Mouse (Mus musculus): ENCODE results near the gene Traf7.

Gene Traf7

GRCm38 (mm10) chr17:24505286-24505955 is 22.3 kb downstream of the Traf7 start:
- DNase-seq: no peak

- DNase-seq: no peak
Observed at GRCm38 (mm10) chr17:24504085-24504484, 23.7 kb downstream of the Traf7 start.

- no peak for DNase-seq
Observed at GRCm38 (mm10) chr17:24502208-24502607, 25.5 kb downstream of the Traf7 start.

- no peak for DNase-seq
Observed at GRCm38 (mm10) chr17:24496026-24496425, 31.7 kb downstream of the Traf7 start.

- no peak for DNase-seq
Observed at GRCm38 (mm10) chr17:24495443-24495842, 32.3 kb downstream of the Traf7 start.

GRCm38 (mm10) chr17:24494627-24495335 is 33.0 kb downstream of the Traf7 start:
- DNase-seq: peak; percentile 59

- DNase-seq: no peak
Observed at GRCm38 (mm10) chr17:24490399-24490798, 37.3 kb downstream of the Traf7 start.

GRCm38 (mm10) chr17:24489265-24490030 is 38.3 kb downstream of the Traf7 start:
- no peak for DNase-seq

- peak; percentile 49 for DNase-seq
Observed at GRCm38 (mm10) chr17:24488662-24489264, 39.0 kb downstream of the Traf7 start.

GRCm38 (mm10) chr17:24488186-24488661 is 39.5 kb downstream of the Traf7 start, which contains the start of gene Caskin1:
Gene Caskin1, plus strand, starts transcription at chr17:24488601.
- peak; percentile 32 for DNase-seq

GRCm38 (mm10) chr17:24485090-24485860 is 42.5 kb downstream of the Traf7 start:
- no peak for DNase-seq

GRCm38 (mm10) chr17:24483495-24483894 is 44.2 kb downstream of the Traf7 start:
- no peak for DNase-seq

GRCm38 (mm10) chr17:24481027-24481815 is 46.5 kb downstream of the Traf7 start:
- DNase-seq: no peak

GRCm38 (mm10) chr17:24480201-24480826 is 47.4 kb downstream of the Traf7 start:
- DNase-seq: no peak

GRCm38 (mm10) chr17:24479431-24479830 is 48.3 kb downstream of the Traf7 start:
- DNase-seq: no peak

GRCm38 (mm10) chr17:24478663-24479380 is 48.9 kb downstream of the Traf7 start, which contains the start of gene Mlst8:
Gene Mlst8, minus strand, starts transcription at chr17:24479078.
- peak; percentile 97 for DNase-seq

- DNase-seq: peak; percentile 33
Observed at GRCm38 (mm10) chr17:24477985-24478600, 49.6 kb downstream of the Traf7 start.

GRCm38 (mm10) chr17:24477053-24477984 is 50.4 kb downstream of the Traf7 start:
- no peak for DNase-seq
